Mouse (Mus musculus) granulocyte monocyte progenitor cell, adult 5-6 weeks (primary cell): ENCODE results near the gene Flot1. TPM values are rescaled to one million over a fixed set of nuclear protein-coding genes. Genes with fewer than 3 reads are reported as not detected.

Experiments
- ATAC-seq: replicated peaks from 2 replicates; pipeline ENCODE4 v1.8.0; 2016; ENCODE audit warnings: mild to moderate bottlenecking, moderate TSS enrichment, inconsistent platforms; ENCODE audit not compliant: poor library complexity, severe bottlenecking
- total RNA-seq, 2 experiments: library from RNA; stranded (forward) in 1 of 2; stranded (reverse) in 1 of 2; fragments of 200-712, 200-1000 nt in 1 of 2; fragments of >200 nt in 1 of 2; fragmentation: Nextera tagmentation in 1 of 2; gene quantifications; 2 replicates each; pipeline ENCODE4 v1.2.3; 2014 to 2017

The Flot1 gene
- total RNA-seq, 2 experiments from 2014 or later, result 58.3 to 66.8 TPM

DNA sequence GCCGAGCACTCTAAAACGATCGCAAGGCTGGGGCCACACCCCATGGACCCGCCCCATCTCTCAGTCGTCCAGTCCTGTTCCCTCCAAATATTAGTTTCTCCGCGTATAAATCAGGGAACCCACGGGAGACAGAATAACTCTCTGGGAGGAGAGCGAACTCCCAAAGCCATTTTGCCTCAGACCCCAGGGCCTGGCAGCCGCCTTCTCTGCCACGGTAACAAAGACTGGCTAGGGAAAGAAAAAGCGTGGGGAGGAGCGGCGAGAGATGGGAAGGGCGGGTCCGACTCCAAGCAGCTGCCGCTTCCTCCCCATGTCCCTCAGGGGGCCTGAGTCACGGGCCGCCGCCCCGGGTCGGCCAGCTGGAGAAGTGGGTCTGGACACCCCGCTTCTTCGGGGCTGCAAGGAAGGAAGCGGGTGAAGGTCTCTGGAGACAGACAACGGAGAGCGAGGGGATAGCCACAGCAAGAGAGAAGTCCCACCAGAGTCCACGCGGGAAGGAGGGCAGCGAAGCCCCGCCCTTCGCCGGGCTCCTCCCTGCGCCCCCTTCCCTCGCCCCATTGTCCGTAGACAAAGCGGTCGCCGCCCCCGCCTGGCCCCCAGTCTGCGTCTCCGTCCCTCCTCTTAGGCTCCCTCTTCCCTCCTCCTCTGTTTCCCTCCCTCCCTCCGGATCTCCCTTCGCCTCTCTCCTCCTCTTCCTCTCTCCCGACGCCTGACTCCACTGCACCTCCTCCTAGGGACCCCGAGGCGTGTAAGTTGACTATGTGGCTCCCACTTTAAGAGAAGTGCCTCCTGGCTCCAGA, 42.7 kb downstream of the Flot1 start, which contains the start of gene Ppp1r18:
TSS of gene Ppp1r18 (plus strand) at position 113 of the 800 bp plus-strand sequence.
- ATAC-seq, result peak; percentile 11

DNA sequence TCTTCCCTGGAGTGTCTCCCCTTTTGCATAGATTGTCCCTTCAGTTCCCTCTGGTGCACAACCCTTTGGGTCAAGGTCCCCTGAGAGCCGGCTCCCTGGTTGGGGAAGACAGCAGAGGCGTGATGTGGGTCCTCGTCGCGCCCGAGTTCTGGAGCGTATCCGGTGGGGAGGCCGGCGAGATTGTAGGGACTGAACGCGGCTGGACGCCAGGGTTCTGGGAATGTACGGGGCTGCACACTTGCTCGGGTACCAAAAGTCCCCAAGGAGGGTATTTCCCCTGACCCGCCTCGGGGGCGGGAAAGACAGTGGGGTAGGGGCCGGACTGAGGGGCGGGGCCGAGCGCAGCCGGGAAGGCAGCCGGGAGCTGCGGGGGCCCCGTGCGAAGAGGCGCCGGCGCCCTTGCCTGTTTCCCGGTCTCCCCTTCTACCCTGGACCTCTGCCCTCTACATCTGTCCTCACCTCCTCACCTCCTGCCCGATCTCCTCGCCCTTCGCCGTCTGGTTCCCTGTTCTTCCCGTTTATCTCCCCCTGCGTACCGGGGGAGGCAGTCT, 43.3 kb downstream of the Flot1 start:
- no peak for ATAC-seq

DNA sequence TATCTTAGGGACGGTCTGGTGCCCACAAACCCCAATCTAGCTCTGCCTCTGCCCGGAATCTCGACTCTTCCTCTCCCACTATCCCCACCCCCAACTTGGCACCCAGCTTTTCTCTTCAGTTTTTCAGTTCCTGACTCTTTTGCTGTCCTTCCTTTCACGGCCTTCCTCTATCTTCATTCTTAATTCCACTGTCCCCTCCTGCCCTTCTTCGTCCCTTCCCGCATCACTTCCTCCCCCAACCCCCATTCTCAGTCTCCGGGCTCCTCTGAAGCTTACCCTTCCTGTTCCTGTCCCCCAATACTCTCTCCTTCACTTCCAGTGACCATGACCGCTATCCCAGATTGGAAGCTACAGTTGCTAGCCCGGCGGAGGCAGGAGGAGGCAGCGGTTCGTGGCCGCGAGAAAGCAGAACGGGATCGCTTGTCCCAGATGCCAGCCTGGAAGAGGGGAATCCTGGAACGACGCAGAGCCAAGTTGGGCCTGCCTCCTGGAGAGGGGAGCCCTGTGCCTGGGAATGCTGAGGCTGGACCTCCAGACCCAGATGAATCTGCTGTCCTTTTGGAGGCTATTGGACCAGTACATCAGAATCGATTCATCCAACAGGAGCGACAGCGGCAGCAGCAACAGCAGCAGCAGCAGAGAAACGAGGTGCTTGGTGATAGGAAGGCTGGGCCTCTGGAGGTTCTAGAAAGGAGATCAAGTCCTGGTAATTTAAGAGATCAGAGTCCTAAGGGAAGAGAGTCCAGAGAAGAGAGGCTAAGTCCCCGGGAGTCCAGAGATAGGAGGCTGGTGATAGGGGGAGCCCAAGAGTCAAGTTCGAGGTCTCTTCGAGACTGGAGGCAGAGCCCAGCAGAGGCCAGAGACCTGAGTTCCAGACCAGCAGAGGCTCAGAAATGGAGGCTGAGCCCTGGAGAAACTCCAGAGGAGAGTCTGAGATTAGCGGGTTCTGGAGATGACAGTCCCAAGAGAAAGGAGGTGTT, 44.2 kb downstream of the Flot1 start:
- 0 out of 2 replicates have a peak, but pooled peaks have one; percentile 4 for ATAC-seq

DNA sequence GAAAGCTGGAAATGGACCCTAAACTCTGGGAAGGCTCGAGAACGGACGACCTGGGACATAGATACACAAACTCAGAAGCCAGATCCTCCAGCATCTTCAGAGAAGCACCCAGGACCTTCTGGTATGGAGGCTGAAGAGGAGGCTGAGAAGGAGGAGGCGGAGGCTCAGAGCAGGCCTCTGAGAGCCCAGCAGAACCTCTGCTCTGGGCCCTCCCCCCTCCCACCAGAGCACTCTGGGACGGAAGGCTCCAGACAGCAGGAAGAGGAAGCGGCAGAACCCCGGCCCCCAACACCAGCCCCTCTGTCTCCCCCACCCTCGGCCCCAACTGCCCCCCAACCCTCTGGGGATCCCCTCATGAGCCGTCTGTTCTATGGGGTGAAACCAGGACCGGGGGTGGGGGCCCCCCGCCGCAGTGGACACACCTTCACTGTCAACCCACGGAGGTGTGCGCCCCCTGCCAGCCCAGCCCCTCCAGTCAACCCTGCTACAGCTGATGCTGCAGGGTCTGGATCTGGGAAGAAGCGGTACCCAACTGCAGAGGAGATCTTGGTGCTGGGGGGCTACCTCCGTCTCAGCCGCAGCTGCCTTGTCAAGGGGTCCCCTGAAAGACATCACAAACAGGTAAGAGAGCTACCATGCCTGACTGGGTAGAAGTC, 45.3 kb downstream of the Flot1 start:
- ATAC-seq, result no peak

DNA sequence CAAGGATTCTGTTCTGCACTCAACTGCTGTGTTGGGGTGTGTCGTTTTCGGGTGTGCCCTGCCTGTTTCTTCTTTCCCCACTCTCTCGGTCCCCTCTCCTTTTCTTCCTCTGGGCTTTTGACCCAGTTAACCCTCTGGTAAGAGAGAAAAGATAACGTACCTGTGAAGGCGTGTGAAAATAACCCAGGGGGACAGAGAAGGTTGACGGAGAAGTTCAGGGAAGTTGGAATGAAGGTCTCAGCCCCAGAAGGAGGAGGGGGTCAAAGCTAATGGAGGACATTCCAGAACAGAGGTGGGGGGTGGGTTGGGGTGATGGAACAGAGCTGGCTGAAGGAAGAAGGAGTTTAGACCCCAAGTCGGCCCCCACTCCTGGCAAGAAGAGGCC, 45.9 kb downstream of the Flot1 start:
- ATAC-seq, result no peak

DNA sequence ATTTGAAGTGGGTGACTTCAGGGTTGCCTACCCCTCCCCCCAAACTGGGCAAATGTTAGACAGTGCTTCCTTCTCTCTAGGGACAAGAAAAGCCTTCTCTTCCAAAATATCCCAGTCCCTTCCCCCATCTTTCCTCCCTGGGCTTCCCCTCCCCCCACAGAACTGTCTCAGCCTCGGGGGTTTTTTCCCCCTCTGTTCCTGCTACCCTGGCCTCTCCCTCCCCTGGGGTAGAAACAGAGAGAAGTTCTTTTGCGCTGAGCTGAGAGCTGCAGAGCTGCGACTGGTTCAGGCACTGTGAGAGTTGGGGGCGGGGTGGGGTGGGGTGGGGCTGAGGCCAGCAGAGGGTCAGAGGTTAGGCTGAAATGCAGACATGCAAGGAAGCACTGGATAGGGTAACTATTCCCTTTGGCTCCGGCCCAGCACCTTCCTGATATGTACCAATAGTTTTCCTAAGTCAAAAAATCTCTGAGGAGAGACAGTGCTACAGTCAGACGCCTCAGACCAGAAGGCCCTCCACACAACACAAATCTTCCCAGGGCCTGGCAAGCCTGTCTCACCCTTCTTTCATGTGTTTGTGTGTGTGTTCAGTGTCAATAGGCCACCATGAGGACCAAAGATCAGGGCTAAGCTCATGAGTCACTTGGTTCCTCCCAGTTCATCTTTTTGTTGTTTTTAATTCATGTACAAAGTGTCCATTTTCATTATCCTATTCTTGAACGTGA, 46.5 kb downstream of the Flot1 start:
- ATAC-seq, result no peak

DNA sequence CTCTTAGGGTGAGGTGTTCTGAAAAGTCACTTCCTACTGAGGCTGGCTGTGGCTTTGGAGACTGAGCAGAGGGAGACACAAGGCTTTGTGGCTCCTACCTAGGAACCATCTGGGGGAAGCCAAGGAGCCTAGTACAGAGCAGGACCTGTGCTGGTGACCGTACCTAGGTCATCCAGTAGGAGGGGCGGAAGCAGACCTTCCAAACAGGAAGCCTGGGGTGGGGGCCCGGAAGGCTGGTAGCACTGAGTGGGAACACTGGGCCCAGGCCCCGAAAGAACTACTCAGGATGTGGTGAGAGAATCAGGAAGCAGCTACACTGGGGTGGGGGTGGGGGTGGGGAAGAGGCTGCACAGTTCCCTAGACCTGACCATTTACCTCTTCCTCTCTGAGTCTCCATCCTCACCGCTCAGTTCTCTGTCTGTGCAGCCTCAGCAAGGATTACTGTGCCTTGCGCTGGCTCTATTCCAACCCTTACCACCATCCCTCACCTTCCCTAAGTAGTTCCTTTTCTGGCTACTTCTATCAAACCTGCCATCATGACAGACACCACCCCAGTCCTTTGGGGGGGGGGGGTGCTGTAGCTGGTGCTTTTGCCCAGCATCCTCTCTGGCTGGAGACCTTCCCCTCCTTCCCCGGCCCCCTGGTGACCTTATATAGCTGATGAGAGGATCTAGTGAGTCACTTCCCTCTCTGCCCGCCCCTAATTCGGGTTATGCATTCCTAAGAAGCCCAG, 47.3 kb downstream of the Flot1 start:
- peak; percentile 72 for ATAC-seq

DNA sequence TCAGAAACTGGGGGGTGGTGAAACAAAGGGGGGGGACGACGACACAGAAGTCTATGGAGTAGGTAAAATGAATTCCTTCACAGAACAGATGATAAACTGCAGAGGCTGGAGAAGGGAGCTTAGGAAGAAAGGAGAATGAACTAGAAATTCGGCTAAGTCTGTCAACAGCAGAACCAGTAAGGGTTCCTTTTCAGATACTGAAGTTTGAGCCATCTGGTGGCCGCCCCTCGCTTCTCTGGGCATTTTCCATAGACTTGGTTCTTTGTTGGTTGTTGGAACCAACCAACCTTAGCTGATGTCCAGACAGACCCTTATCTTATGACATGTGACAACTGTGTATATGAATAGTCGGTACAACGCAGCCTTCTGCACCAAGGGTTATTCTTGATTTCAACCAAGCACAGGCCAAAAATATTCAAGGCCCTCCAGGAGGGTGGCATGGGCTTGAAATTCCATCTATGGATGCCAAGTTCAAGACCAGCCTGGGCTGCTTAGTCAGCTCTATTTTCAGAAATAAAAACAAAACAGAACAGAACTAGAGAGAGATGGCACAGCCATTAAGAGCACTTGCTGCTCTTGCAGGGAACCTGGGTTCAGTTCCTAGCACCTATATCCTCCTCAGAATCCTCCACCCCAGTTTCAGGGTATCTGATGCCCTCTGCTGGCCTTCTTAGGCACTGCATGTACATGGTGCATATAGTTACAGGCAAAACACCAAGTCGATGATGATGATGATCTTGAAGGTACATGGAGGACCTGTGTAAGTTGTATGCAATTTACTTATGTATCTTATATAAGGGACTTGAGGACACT, 48.1 kb downstream of the Flot1 start:
- ATAC-seq, result no peak

DNA sequence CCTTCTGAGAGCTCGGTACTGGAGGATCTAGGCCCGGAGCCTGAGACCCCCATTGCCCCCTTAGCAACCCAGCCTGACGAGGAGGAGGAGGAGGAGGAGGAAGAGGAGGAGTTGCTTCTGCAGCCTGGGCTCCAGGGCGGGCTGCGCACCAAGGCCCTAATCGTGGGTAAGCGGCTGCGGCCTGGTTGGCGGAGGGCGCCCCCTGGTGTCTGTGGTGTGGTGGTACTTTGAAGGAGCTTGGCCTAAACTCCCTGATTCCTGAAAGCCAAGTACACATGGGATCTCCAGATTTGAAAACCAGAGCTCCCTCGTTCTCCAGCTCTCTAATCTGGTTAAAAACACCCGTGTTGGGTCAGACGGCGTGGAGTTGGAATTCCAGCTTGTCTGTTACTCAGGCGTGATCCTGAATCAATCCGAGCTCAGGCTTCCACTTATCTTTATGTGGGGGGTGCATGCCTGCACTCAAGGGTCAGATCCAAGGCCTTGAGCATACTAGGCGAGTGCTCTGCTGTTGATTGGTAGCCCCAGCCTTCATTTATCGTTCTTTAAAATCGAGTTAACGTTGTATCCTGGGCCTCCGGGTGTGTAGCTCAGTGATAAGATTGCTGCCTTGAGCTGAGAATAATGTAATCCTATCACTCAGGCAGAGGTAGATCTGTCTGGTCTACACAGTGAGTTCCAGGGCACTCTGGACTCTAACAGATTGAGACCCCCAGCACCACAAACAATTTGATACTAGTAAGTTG, 50.9 kb downstream of the Flot1 start:
- peak; percentile 47 for ATAC-seq

DNA sequence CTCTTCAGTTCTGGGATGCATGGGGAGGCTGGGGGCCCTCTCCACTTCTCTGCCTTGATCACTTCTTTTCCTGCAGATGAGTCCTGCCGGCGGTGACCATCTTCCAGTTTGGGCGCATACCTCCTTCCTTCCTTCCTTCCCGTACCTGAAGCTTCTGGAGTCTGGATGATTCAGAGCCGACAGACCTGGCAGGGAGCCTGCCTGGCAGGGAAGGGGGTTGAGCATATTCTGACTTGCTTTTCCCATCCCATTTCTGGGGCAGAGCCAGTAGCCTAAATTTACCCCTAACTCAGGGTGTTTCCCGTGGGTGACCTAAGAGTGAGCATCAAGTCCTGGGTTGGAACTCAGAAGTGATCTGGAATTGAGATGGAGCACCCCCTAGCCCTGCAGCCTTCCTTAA, 51.7 kb downstream of the Flot1 start:
- no peak for ATAC-seq

DNA sequence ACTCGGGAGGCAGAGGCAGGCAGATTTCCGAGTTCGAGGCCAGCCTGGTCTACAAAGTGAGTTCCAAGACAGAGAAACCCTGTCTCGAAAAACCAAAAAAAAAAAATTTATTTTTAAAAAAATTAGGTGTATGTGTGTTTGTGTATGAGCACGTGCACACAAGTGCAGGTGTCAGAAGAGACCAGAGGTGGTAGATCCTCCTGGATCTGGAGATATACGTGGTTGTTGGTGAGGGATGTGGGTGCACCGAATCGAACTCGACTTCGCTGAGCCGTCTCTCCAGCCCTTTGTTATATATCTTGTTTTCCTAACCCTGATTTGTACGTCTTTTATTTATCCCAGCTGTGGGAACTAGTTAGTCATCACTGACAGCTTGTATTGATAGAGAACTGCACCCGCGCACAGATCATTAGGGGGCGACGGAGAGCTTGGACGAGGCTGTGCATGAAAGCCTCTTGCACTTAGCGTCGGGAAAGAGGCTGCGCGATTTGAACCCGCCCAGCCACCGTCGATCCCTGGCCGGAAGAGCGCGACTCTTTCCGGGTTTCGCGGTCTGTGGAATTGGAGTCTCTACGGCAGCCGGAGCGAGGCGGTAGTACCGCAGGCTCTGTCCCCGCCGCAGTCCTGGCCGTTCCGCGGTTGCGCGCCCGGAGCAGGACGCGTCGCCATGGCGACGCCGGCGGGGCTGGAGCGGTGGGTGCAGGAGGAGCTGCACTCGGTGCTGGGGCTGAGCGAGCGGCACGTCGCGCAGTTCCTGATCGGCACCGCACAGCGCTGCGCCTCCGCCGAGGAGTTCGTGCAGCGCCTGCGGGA, 56.4 kb downstream of the Flot1 start, which contains the start of gene Dhx16:
TSS of gene Dhx16 (plus strand) at position 575 of the 813 bp plus-strand sequence.
- peak; percentile 96 for ATAC-seq

Other genes with a start within 250 kb of the Flot1 start
- not detected in 2 replicates for gene Sfta2, start 221.7 kb upstream of the Flot1 start, total RNA-seq (2014; fragmentation: Nextera tagmentation)
- gene Sfta2, start 221.7 kb upstream of the Flot1 start, total RNA-seq (2017), result not detected in 2 replicates
- gene Gm9573, start 196.6 kb upstream of the Flot1 start, total RNA-seq (2014; fragmentation: Nextera tagmentation), result not detected in 2 replicates
- gene Gm9573, start 196.6 kb upstream of the Flot1 start, total RNA-seq (2017), result not detected in 2 replicates
- not detected in 2 replicates for gene Mucl3, start 179.5 kb upstream of the Flot1 start, total RNA-seq (2014; fragmentation: Nextera tagmentation)
- gene Mucl3, start 179.5 kb upstream of the Flot1 start, total RNA-seq (2017), result not detected in 2 replicates
- 7.3 and 30.1 TPM in 2 replicates for gene Vars2, start 155.6 kb upstream of the Flot1 start, total RNA-seq (2014; fragmentation: Nextera tagmentation)
- gene Vars2, start 155.6 kb upstream of the Flot1 start, total RNA-seq (2017), result 7.8 and 16.2 TPM in 2 replicates
- 20.3 and 41.9 TPM in 2 replicates for gene Gtf2h4, start 149.5 kb upstream of the Flot1 start, total RNA-seq (2014; fragmentation: Nextera tagmentation)
- 32.6 and 40.4 TPM in 2 replicates for gene Gtf2h4, start 149.5 kb upstream of the Flot1 start, total RNA-seq (2017)
- gene Ddr1, start 118.6 kb upstream of the Flot1 start, total RNA-seq (2014; fragmentation: Nextera tagmentation), result not detected in 2 replicates
- not detected in 2 replicates for gene Ddr1, start 118.6 kb upstream of the Flot1 start, total RNA-seq (2017)
- gene Ier3, start 1.5 kb upstream of the Flot1 start, total RNA-seq (2014; fragmentation: Nextera tagmentation), result 4.6 and 18.1 TPM in 2 replicates
- 44.3 and 53.7 TPM in 2 replicates for gene Ier3, start 1.5 kb upstream of the Flot1 start, total RNA-seq (2017)
- gene Tubb5, start 15.1 kb downstream of the Flot1 start, total RNA-seq (2014; fragmentation: Nextera tagmentation), result 640 and 699 TPM in 2 replicates
- gene Tubb5, start 15.1 kb downstream of the Flot1 start, total RNA-seq (2017), result 874 and 1,022 TPM in 2 replicates
- gene Mdc1, start 18.3 kb downstream of the Flot1 start, total RNA-seq (2014; fragmentation: Nextera tagmentation), result 103 and 159 TPM in 2 replicates
- 23.7 and 28.6 TPM in 2 replicates for gene Mdc1, start 18.3 kb downstream of the Flot1 start, total RNA-seq (2017)
- 66.8 and 88.9 TPM in 2 replicates for gene Nrm, start 38.1 kb downstream of the Flot1 start, total RNA-seq (2014; fragmentation: Nextera tagmentation)
- gene Nrm, start 38.1 kb downstream of the Flot1 start, total RNA-seq (2017), result 41.5 and 46.0 TPM in 2 replicates
- 56.9 and 60.9 TPM in 2 replicates for gene Ppp1r18, start 42.4 kb downstream of the Flot1 start, total RNA-seq (2014; fragmentation: Nextera tagmentation)
- gene Ppp1r18, start 42.4 kb downstream of the Flot1 start, total RNA-seq (2017), result 15.0 and 17.4 TPM in 2 replicates
- 79.2 and 111 TPM in 2 replicates for gene Dhx16, start 56.6 kb downstream of the Flot1 start, total RNA-seq (2014; fragmentation: Nextera tagmentation)
- 44.3 and 57.8 TPM in 2 replicates for gene Dhx16, start 56.6 kb downstream of the Flot1 start, total RNA-seq (2017)
- gene 2310061I04Rik, start 74.2 kb downstream of the Flot1 start, total RNA-seq (2014; fragmentation: Nextera tagmentation), result 97.8 and 112 TPM in 2 replicates
- 6.2 and 8.4 TPM in 2 replicates for gene 2310061I04Rik, start 74.2 kb downstream of the Flot1 start, total RNA-seq (2017)
- gene Atat1, start 86.8 kb downstream of the Flot1 start, total RNA-seq (2014; fragmentation: Nextera tagmentation), result 17.8 and 25.6 TPM in 2 replicates
- 5.4 and 8.0 TPM in 2 replicates for gene Atat1, start 86.8 kb downstream of the Flot1 start, total RNA-seq (2017)
- 100 and 151 TPM in 2 replicates for gene Mrps18b, start 93.2 kb downstream of the Flot1 start, total RNA-seq (2014; fragmentation: Nextera tagmentation)
- gene Mrps18b, start 93.2 kb downstream of the Flot1 start, total RNA-seq (2017), result 62.6 and 72.8 TPM in 2 replicates
- gene Ppp1r10, start 93.2 kb downstream of the Flot1 start, total RNA-seq (2014; fragmentation: Nextera tagmentation), result 78.2 and 83.9 TPM in 2 replicates
- gene Ppp1r10, start 93.2 kb downstream of the Flot1 start, total RNA-seq (2017), result 79.2 and 87.5 TPM in 2 replicates
- gene Abcf1, start 146.5 kb downstream of the Flot1 start, total RNA-seq (2014; fragmentation: Nextera tagmentation), result 74.4 and 92.3 TPM in 2 replicates
- gene Abcf1, start 146.5 kb downstream of the Flot1 start, total RNA-seq (2017), result 165 and 231 TPM in 2 replicates
- 21.5 and 21.7 TPM in 2 replicates for gene Gnl1, start 156.6 kb downstream of the Flot1 start, total RNA-seq (2014; fragmentation: Nextera tagmentation)
- 18.3 and 20.9 TPM in 2 replicates for gene Gnl1, start 156.6 kb downstream of the Flot1 start, total RNA-seq (2017)
- gene Prr3, start 157.0 kb downstream of the Flot1 start, total RNA-seq (2014; fragmentation: Nextera tagmentation), result 38.2 and 59.1 TPM in 2 replicates
- 15.0 and 16.4 TPM in 2 replicates for gene Prr3, start 157.0 kb downstream of the Flot1 start, total RNA-seq (2017)
- gene H2-T24, start 197.3 kb downstream of the Flot1 start, total RNA-seq (2014; fragmentation: Nextera tagmentation), result 2.1 and 4.6 TPM in 2 replicates
- 7.8 and 8.8 TPM in 2 replicates for gene H2-T24, start 197.3 kb downstream of the Flot1 start, total RNA-seq (2017)
- gene H2-T23, start 209.6 kb downstream of the Flot1 start, total RNA-seq (2014; fragmentation: Nextera tagmentation), result 49.1 and 55.7 TPM in 2 replicates
- 48.6 and 62.5 TPM in 2 replicates for gene H2-T23, start 209.6 kb downstream of the Flot1 start, total RNA-seq (2017)
- 34.5 and 35.7 TPM in 2 replicates for gene H2-T22, start 219.5 kb downstream of the Flot1 start, total RNA-seq (2014; fragmentation: Nextera tagmentation)
- 39.2 and 39.4 TPM in 2 replicates for gene H2-T22, start 219.5 kb downstream of the Flot1 start, total RNA-seq (2017)
- gene Gm6034, start 219.7 kb downstream of the Flot1 start, total RNA-seq (2014; fragmentation: Nextera tagmentation), result not detected in 2 replicates
- not detected in 2 replicates for gene Gm6034, start 219.7 kb downstream of the Flot1 start, total RNA-seq (2017)
- gene Gm11127, start 235.1 kb downstream of the Flot1 start, total RNA-seq (2014; fragmentation: Nextera tagmentation), result not detected in 2 replicates
- not detected in 2 replicates for gene Gm11127, start 235.1 kb downstream of the Flot1 start, total RNA-seq (2017)